9 mouse cellular contexts compared by ENCODE assay signal in the genomic region with DNA sequence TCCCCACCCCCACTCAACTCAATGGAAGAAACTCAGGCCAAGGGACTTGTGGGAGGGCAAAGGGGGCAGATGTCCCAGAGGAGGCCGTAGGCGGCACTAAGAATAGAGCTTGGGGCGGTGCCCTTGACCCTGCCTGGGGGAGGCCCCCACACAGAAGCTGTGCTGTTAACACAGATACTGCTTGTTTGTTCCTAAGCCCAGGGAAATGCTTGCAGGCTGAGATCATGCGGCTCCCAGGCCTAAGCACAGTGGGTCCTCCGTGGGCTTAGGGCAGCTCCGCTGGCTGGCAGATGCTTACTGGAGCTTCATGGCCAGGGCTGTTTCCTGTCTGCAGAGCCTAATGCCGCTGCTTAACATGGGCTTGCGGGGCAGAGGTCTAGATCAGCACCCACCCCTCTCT. TPM values are rescaled to one million over a fixed set of nuclear protein-coding genes. Genes with fewer than 3 reads are reported as not detected.
DNase-seq lines count a peak whose midpoint lies in the region; ATAC-seq and TF ChIP-seq lines count a peak whose summit lies in the region.
"Had no signal": no experiment of that assay in that cellular context is flagged by ENCODE, and none has a peak within 500 bp of the region (broad histone marks: within the 10 kb centered on the region; RNA-seq: fewer than 3 reads in every experiment).

No protein-coding gene starts in this region.

- WGBS in midbrain, embryonic 11.5 days = 73% methylated on average over 8 of the region's 8 CpGs
- 58% methylated on average over 8 of the region's 8 CpGs for WGBS in midbrain, postnatal 0 days
- WGBS in forebrain, embryonic 16.5 days = 45% methylated on average over 8 of the region's 8 CpGs
- WGBS in intestine, embryonic 15.5 days = 57% methylated on average over 8 of the region's 8 CpGs

- TF ChIP-seq POLR2A in testis, adult 2 months (IDR thresholded peaks at IDR 0.05; ENCODE audit: control insufficient read depth, low read depth, low read length) = no peak

- no peak for DNase-seq in midbrain, embryonic 11.5 days (ENCODE audit: low spot score, missing footprints)
- no peak for DNase-seq in midbrain, postnatal 0 days (ENCODE audit: low spot score)
- no peak for DNase-seq in urinary bladder, postnatal 10 days (ENCODE audit: low spot score)
- DNase-seq in gastrocnemius, postnatal 4 days (ENCODE audit: low spot score in 2 of 2) = no peak
- DNase-seq: liver, embryonic 13.5 days had no signal

- no peaks in the 10 kb centered on the region for H3K36me3 ChIP-seq in midbrain, embryonic 11.5 days (ENCODE audit: control insufficient read depth, insufficient read depth, low read length)
- H3K36me3 ChIP-seq in midbrain, postnatal 0 days (ENCODE audit: insufficient read depth, low read length) = no peaks in the 10 kb centered on the region
- no peaks in the 10 kb centered on the region for H3K36me3 ChIP-seq in forebrain, embryonic 16.5 days (ENCODE audit: control insufficient read depth, insufficient read depth)
- no peaks in the 10 kb centered on the region for H3K36me3 ChIP-seq in intestine, embryonic 15.5 days
- H3K36me3 ChIP-seq in testis, adult 2 months (ENCODE audit: control insufficient read depth, insufficient read depth, low read length) = no peaks in the 10 kb centered on the region
- H3K36me3 ChIP-seq: liver, embryonic 13.5 days had no signal

- H3K9me3 ChIP-seq in midbrain, embryonic 11.5 days (ENCODE audit: control insufficient read depth, low read length) = no peaks in the 10 kb centered on the region
- no peaks in the 10 kb centered on the region for H3K9me3 ChIP-seq in midbrain, postnatal 0 days (ENCODE audit: low read length)
- no peaks in the 10 kb centered on the region for H3K9me3 ChIP-seq in forebrain, embryonic 16.5 days (ENCODE audit: control insufficient read depth, low read length)
- H3K9me3 ChIP-seq in intestine, embryonic 15.5 days = no peaks in the 10 kb centered on the region
- H3K9me3 ChIP-seq: liver, embryonic 13.5 days had no signal

- H3K27ac ChIP-seq in midbrain, embryonic 11.5 days (ENCODE audit: low read depth, low read length) = no peak overlapping the region
- no peak overlapping the region for H3K27ac ChIP-seq in midbrain, postnatal 0 days (ENCODE audit: low read depth, low read length)
- H3K27ac ChIP-seq in forebrain, embryonic 16.5 days (ENCODE audit: low read length) = no peak overlapping the region
- H3K27ac ChIP-seq in intestine, embryonic 15.5 days = no peak overlapping the region
- H3K27ac ChIP-seq in testis, adult 2 months (ENCODE audit: control insufficient read depth, insufficient read depth, low read depth, low read length) = peak overlapping the region; percentile 27; the same call in 1 of the 2 replicates
- H3K27ac ChIP-seq: liver, embryonic 13.5 days had no signal

- ATAC-seq in midbrain, embryonic 11.5 days (ENCODE audit: low FRiP score) = peak; percentile 24; the same call in 1 of the 2 replicates
- no peak for ATAC-seq in midbrain, postnatal 0 days (ENCODE audit: low FRiP score)
- ATAC-seq in forebrain, embryonic 16.5 days = peak; percentile 58
- peak; percentile 39 for ATAC-seq in intestine, embryonic 15.5 days
- ATAC-seq in megakaryocyte, adult 5-6 weeks (ENCODE audit: poor library complexity, severe bottlenecking) = no peak

- no peaks in the 10 kb centered on the region for H3K27me3 ChIP-seq in midbrain, embryonic 11.5 days (ENCODE audit: control insufficient read depth, insufficient read depth, low read length)
- no peaks in the 10 kb centered on the region for H3K27me3 ChIP-seq in midbrain, postnatal 0 days (ENCODE audit: insufficient read depth, low read length)
- H3K27me3 ChIP-seq in forebrain, embryonic 16.5 days (replicated peaks; ENCODE audit: control insufficient read depth, insufficient read depth, low read length) = no peaks in the 10 kb centered on the region
- H3K27me3 ChIP-seq in intestine, embryonic 15.5 days (replicated peaks) = no peaks in the 10 kb centered on the region
- H3K27me3 ChIP-seq in testis, adult 2 months (ENCODE audit: control insufficient read depth, insufficient read depth, low read length) = no peaks in the 10 kb centered on the region

- no peak overlapping the region for H3K9ac ChIP-seq in midbrain, embryonic 11.5 days (ENCODE audit: low read length)
- H3K9ac ChIP-seq in midbrain, postnatal 0 days (replicated peaks; ENCODE audit: low read length, poor library complexity, severe bottlenecking) = no peak overlapping the region
- no peak overlapping the region for H3K9ac ChIP-seq in forebrain, embryonic 16.5 days (replicated peaks; ENCODE audit: low read depth, low read length)
- no peak overlapping the region for H3K9ac ChIP-seq in intestine, embryonic 15.5 days
- H3K9ac ChIP-seq: liver, embryonic 13.5 days had no signal

- H3K4me2 ChIP-seq in midbrain, embryonic 11.5 days = no peak overlapping the region
- H3K4me2 ChIP-seq in midbrain, postnatal 0 days (ENCODE audit: low read depth, low read length, poor library complexity, severe bottlenecking) = no peak overlapping the region
- no peak overlapping the region for H3K4me2 ChIP-seq in forebrain, embryonic 16.5 days (ENCODE audit: low read length)
- H3K4me2 ChIP-seq in intestine, embryonic 15.5 days (replicated peaks) = no peak overlapping the region
- H3K4me2 ChIP-seq: liver, embryonic 13.5 days had no signal

- H3K4me3 ChIP-seq in midbrain, embryonic 11.5 days (ENCODE audit: low read depth, low read length) = no peak overlapping the region
- H3K4me3 ChIP-seq in midbrain, postnatal 0 days (ENCODE audit: low read depth, low read length) = no peak overlapping the region
- no peak overlapping the region for H3K4me3 ChIP-seq in forebrain, embryonic 16.5 days (replicated peaks; ENCODE audit: low read length)
- no peak overlapping the region for H3K4me3 ChIP-seq in intestine, embryonic 15.5 days (replicated peaks)
- H3K4me3 ChIP-seq in testis, adult 2 months (ENCODE audit: control insufficient read depth, low read depth, low read length) = no peak overlapping the region
- H3K4me3 ChIP-seq: liver, embryonic 13.5 days had no signal

- H3K4me1 ChIP-seq in midbrain, embryonic 11.5 days (ENCODE audit: control insufficient read depth, insufficient read depth, low read length) = no peaks in the 10 kb centered on the region
- H3K4me1 ChIP-seq in midbrain, postnatal 0 days (ENCODE audit: insufficient read depth, low read length) = no peaks in the 10 kb centered on the region
- no peaks in the 10 kb centered on the region for H3K4me1 ChIP-seq in forebrain, embryonic 16.5 days (replicated peaks; ENCODE audit: control insufficient read depth, insufficient read depth, low read length)
- H3K4me1 ChIP-seq in intestine, embryonic 15.5 days (replicated peaks) = no peaks in the 10 kb centered on the region
- H3K4me1 ChIP-seq in testis, adult 2 months (ENCODE audit: control insufficient read depth, insufficient read depth, low read length) = no peaks in the 10 kb centered on the region; the same call in 1 of the 2 replicates
- H3K4me1 ChIP-seq: liver, embryonic 13.5 days had no signal

- no peak for TF ChIP-seq CTCF in midbrain, postnatal 0 days (IDR thresholded peaks at IDR 0.05)
- no peak for TF ChIP-seq CTCF in testis, adult 2 months (IDR thresholded peaks at IDR 0.05; ENCODE audit: control insufficient read depth, insufficient read depth, insufficient replicate concordance, low read depth, low read length)

RNA-seq across cellular contexts. Expression of a gene that starts 44.5 kb away (rescaled TPM):
- 4.5 and 5.0 TPM in 2 replicates for polyA plus RNA-seq in midbrain, embryonic 11.5 days (2014; fragmentation: Nextera tagmentation; extraction: Ambion mirVana)
- total RNA-seq in midbrain, postnatal 0 days (2014; rRNA removed) = 8.6 and 10.7 TPM in 2 replicates
- polyA plus RNA-seq in midbrain, postnatal 0 days (2015; fragmentation: Nextera tagmentation; extraction: Ambion mirVana) = 4.9 and 5.2 TPM in 2 replicates
- 2.8 and 5.1 TPM in 2 replicates for polyA plus RNA-seq in forebrain, embryonic 16.5 days (2015; fragmentation: Nextera tagmentation; extraction: Ambion mirVana)
- polyA plus RNA-seq in intestine, embryonic 15.5 days (2015; fragmentation: Nextera tagmentation; extraction: Ambion mirVana) = 8.0 and 9.3 TPM in 2 replicates
- 2.9 and 3.0 TPM in 2 replicates for polyA plus RNA-seq in testis, adult 2 months (2012; rRNA removed)
- 56.6 and 60.7 TPM in 2 replicates for total RNA-seq in megakaryocyte, adult 5-6 weeks (2015)
- 24.3 and 43.1 TPM in 2 replicates for total RNA-seq in megakaryocyte, adult 5-6 weeks (2017)
- total RNA-seq in gastrocnemius, postnatal 4 days (2021) = 10 to 100 TPM; 20.3 to 20.8 TPM

Comparison
In these comparisons a context has a peak if more than half of its experiments do, and no peak if none do; other contexts are left out.
1. ATAC-seq: peak in midbrain, embryonic 11.5 days (single experiment), forebrain, embryonic 16.5 days (single experiment) and intestine, embryonic 15.5 days (single experiment); none in midbrain, postnatal 0 days (single experiment) and megakaryocyte, adult 5-6 weeks (single experiment).